ENCODE assay signal across 15 mouse cellular contexts in genomic region chr5:103821062-103821461, GRCm38 (mm10).
DNase-seq lines count a peak whose midpoint lies in the region; ATAC-seq and TF ChIP-seq lines count a peak whose summit lies in the region.
"Had no signal": no experiment of that assay in that cellular context is flagged by ENCODE, and none has a peak within 500 bp of the region (broad histone marks: within the 10 kb centered on the region; RNA-seq: fewer than 3 reads in every experiment).

No protein-coding gene starts in this region.

- ATAC-seq in intestine, embryonic 15.5 days = peak; percentile 71
- peak; percentile 52 for ATAC-seq in liver, embryonic 13.5 days (ENCODE audit: low read depth)
- ATAC-seq in megakaryocyte-erythroid progenitor cell, adult 5-6 weeks (replicated peaks; ENCODE audit: low FRiP score, low TSS enrichment, poor library complexity, severe bottlenecking) = 0 out of 2 replicates have a peak, but pooled peaks have one; percentile 35
- no peak for ATAC-seq in erythroblast, adult 5-6 weeks (replicated peaks; ENCODE audit: low FRiP score, poor library complexity, severe bottlenecking)

- H3K4me2 ChIP-seq in intestine, embryonic 15.5 days (replicated peaks) = no peak overlapping the region; the same call in 1 of the 2 replicates
- H3K4me2 ChIP-seq in liver, embryonic 13.5 days = peak overlapping the region; percentile 20; the same call in 1 of the 2 replicates
- H3K4me2 ChIP-seq: hindbrain, embryonic 13.5 days; limb, embryonic 12.5 days; neural tube, embryonic 12.5 days had no signal

- TF ChIP-seq CTCF in kidney, adult 2 months (conservative IDR thresholded peaks at IDR 0.05; ENCODE audit: insufficient read depth, insufficient read length, low read depth, low read length) = no peak

- H3K9me3 ChIP-seq in intestine, embryonic 15.5 days = no peaks in the 10 kb centered on the region
- no peaks in the 10 kb centered on the region for H3K9me3 ChIP-seq in liver, embryonic 13.5 days (replicated peaks)
- H3K9me3 ChIP-seq: embryonic facial prominence, embryonic 10.5 days; hindbrain, embryonic 13.5 days; limb, embryonic 12.5 days; neural tube, embryonic 12.5 days had no signal

- H3K9ac ChIP-seq in intestine, embryonic 15.5 days = no peak overlapping the region
- no peak overlapping the region for H3K9ac ChIP-seq in liver, embryonic 13.5 days
- H3K9ac ChIP-seq: hindbrain, embryonic 13.5 days; limb, embryonic 12.5 days; neural tube, embryonic 12.5 days had no signal

- TF ChIP-seq POLR2A in kidney, adult 2 months (IDR thresholded peaks at IDR 0.05; ENCODE audit: low read depth, low read length) = no peak

- H3K4me1 ChIP-seq in kidney, adult 2 months (ENCODE audit: control insufficient read depth, insufficient read depth, low read length) = peaks cover 16% of the 10 kb centered on the region
- 0 out of 2 replicates have a peak, but pooled peaks cover 2% of the 10 kb centered on the region for H3K4me1 ChIP-seq in intestine, embryonic 15.5 days (replicated peaks)
- H3K4me1 ChIP-seq in liver, embryonic 13.5 days (replicated peaks) = peaks cover 21% of the 10 kb centered on the region
- H3K4me1 ChIP-seq: hindbrain, embryonic 13.5 days; neural tube, embryonic 12.5 days had no signal

- no peaks in the 10 kb centered on the region for H3K27me3 ChIP-seq in kidney, adult 2 months (replicated peaks; ENCODE audit: control insufficient read depth, insufficient read depth, low read length)
- no peaks in the 10 kb centered on the region for H3K27me3 ChIP-seq in intestine, embryonic 15.5 days (replicated peaks)
- no peaks in the 10 kb centered on the region for H3K27me3 ChIP-seq in liver, embryonic 13.5 days
- H3K27me3 ChIP-seq: hindbrain, embryonic 13.5 days; limb, embryonic 12.5 days; neural tube, embryonic 12.5 days had no signal

- H3K27ac ChIP-seq in kidney, adult 2 months (ENCODE audit: insufficient read depth, low read depth, low read length) = peak overlapping the region; percentile 37; the same call in 1 of the 2 replicates
- H3K27ac ChIP-seq in intestine, embryonic 15.5 days = no peak overlapping the region
- H3K27ac ChIP-seq in liver, embryonic 13.5 days = no peak overlapping the region
- H3K27ac ChIP-seq: embryonic facial prominence, embryonic 10.5 days; hindbrain, embryonic 13.5 days; limb, embryonic 12.5 days; neural tube, embryonic 12.5 days had no signal

- no peak overlapping the region for H3K4me3 ChIP-seq in kidney, adult 2 months (ENCODE audit: insufficient read depth, low read depth, low read length)
- no peak overlapping the region for H3K4me3 ChIP-seq in intestine, embryonic 15.5 days (replicated peaks)
- H3K4me3 ChIP-seq in liver, embryonic 13.5 days (replicated peaks) = no peak overlapping the region
- H3K4me3 ChIP-seq: embryonic facial prominence, embryonic 10.5 days; hindbrain, embryonic 13.5 days; limb, embryonic 12.5 days; neural tube, embryonic 12.5 days had no signal

- peak; percentile 52 for DNase-seq in kidney, adult 2 months
- DNase-seq in kidney, adult 18-20 months = no peak
- no peak for DNase-seq in liver, embryonic 13.5 days
- DNase-seq in retina, embryonic 14.5 days (ENCODE audit: low spot score) = no peak
- DNase-seq in left cerebral cortex, adult 18-20 months (ENCODE audit: low spot score in 2 of 2) = no peak
- DNase-seq: adrenal gland, postnatal 25 days; kidney, postnatal 14 days; spleen, adult 18-20 months had no signal

- 21% methylated on average over 9 of the region's 9 CpGs for WGBS in kidney, adult 2 months
- WGBS in intestine, embryonic 15.5 days = 58% methylated on average over 9 of the region's 9 CpGs
- 64% methylated on average over 9 of the region's 9 CpGs for WGBS in liver, embryonic 13.5 days (ENCODE audit: insufficient replicate concordance)

- H3K36me3 ChIP-seq in kidney, adult 2 months (ENCODE audit: control insufficient read depth, insufficient read depth, low read length) = no peaks in the 10 kb centered on the region
- 0 out of 2 replicates have a peak, but pooled peaks cover under 1% of the 10 kb centered on the region for H3K36me3 ChIP-seq in intestine, embryonic 15.5 days
- H3K36me3 ChIP-seq in liver, embryonic 13.5 days = peaks cover 93% of the 10 kb centered on the region
- H3K36me3 ChIP-seq: hindbrain, embryonic 13.5 days; neural tube, embryonic 12.5 days had no signal
